Mouse (Mus musculus): ENCODE measurements around the gene Afm.

DNA sequence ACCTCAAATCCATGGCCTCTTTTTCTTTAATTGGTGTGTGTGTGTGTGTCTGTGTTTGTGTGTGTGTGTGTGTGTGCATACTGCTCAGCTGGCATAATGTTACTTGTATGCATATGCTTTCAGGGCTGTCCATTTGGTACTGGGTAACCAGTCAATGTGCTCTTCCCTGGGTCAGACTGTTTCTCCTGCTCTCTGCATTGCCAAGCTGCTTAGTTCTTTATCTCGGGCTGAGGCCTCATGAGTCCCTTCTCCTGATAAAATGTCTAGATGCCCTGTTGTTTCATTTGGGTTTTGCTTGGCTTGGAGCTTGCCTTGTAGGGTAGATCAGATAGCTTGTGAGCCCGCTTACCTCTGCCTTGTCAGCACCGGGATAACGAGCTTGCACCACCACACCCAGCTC, 44.1 kb downstream of the Afm start:
- no peak for TF ChIP-seq CTCF (IDR thresholded peaks at IDR 0.05; ENCODE audit: low read depth)
- no peak for TF ChIP-seq EP300 (IDR thresholded peaks at IDR 0.05; ENCODE audit: low read depth)
